Mouse (Mus musculus) CD4-positive naive resting alpha-beta T cell, adult 57 days (primary cell): ENCODE results near the gene Clasp1. TPM values are rescaled to one million over a fixed set of nuclear protein-coding genes. Genes with fewer than 3 reads are reported as not detected.

ENCODE experiments used
- total RNA-seq: library from RNA; stranded (reverse); gene quantifications from one replicate; pipeline ENCODE4 v1.2.4, GENCODE M21; 2023

Gene Clasp1
- 87.0 TPM for total RNA-seq

DNA sequence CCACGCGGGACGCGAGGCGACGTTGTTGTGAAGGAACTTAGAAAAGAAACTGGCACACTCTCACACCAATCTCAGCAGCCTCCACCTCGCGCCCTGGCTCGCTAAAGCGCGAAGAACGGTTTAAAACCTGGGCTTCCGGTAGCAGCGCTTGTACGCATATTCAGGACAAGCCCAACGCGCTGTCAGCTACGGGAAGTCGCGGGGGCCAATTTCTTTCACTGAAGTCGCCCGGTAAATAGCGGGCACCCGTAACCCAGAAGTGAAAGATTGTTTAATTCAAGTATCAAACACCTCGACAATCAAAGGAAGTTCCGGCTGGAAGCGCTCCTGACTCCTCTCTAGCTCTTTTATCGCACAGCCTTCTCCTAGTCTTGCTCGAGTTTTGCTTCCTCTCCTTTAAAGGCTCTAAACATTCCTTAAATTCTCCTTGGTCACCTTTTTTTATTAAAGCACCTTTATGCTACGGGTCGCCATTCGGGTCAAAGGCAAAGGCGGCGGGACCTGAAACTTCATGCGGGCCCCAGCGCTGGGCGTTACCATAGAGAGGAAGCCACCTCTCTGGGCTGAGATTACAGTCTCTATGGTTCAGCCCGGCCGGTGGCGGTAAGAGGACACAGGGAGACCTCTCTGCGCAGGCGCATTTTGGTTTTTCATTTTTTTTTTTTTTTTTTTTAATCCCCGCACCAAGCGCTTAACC, at the start of gene Clasp1:
Clasp1 (plus strand) TSS at position 302 of the 697 bp plus-strand sequence.

DNA sequence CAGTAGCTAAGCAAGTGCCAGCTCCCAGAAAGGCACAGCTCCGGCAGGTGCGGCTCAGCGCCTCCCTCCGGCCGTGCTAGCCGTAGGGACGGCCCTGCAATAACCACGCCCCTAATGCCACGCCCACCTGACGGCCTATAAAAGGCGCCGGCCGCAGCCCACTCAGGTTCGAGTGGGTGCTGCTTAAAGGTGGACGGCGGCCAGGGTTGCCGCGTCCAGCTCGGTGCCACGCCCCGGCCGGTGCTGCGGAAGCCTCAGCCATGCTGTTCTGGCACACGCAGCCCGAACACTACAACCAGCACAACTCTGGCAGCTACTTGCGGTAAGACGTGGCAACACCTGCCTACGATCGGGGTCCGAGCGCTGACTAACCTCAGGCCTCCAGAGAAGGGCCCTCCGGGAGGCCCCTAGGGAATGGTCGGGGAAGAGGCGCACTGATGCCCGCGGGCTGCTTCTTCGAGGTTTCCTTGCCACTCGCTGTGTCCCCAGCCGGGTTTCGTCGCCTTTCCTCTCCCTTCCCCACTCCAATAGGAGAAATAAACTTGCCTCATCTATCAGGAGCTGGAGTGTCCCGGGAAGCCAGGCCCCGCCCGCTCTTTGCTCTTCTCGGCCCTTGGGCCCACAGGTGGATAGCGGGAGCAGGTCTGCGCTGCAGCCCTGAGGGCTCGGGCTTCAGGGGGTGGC, 239.1 kb downstream of the Clasp1 start, which contains the start of gene Tfcp2l1:
Tfcp2l1 (plus strand) TSS at position 165 of the 684 bp plus-strand sequence.

Other genes with a start within 250 kb of the Clasp1 start
- gene Gm29106, start 212.5 kb upstream of the Clasp1 start, total RNA-seq = not detected
- 85.4 TPM for gene Tsn, start 77.3 kb upstream of the Clasp1 start, total RNA-seq
- gene Nifk, start 67.2 kb upstream of the Clasp1 start, total RNA-seq = 36.2 TPM
- 0.15 TPM for gene Tfcp2l1, start 238.9 kb downstream of the Clasp1 start, total RNA-seq